Mouse (Mus musculus): ENCODE data around the gene Gm21891. TPM values are rescaled to one million over a fixed set of nuclear protein-coding genes. Genes with fewer than 3 reads are reported as not detected.
"Not testable (repeated sequence)": the region's sequence is repeated elsewhere in the genome, so short reads cannot be mapped to it uniquely, and the experiment has no call there.

Gene Gm21891
- not detected for polyA plus RNA-seq (2021)

DNA sequence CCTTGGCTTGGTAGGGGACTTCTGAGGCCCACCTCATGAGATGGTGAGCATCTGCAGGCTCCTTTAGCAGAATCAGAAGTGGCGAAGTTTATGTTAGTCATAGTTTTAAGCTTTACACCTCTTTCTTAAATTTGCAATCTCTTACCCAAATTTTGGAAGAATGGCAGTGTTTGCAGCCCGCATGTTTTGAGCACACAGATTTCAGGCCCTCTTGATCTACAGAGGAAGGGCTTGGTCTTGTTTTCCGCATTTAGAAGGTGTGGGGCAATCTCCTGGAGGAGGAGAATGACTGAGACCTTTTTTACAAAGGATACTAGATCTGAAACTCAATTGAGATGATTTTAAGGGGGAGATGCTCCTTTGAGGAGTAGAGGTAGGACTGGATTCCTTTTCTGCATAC, at the start of gene Gm21891:
TSS of gene Gm21891 (minus strand) at position 101 of the 400 bp plus-strand sequence.
- H3K27me3 ChIP-seq; CTCF ChIA-PET; POLR2A ChIA-PET; in situ Hi-C loops (cut with MboI; ENCODE audit: low pct_unique_long_range_greater_than_20kb); DNase-seq (ENCODE audit: low read depth, low spot score); ATAC-seq: not testable (repeated sequence)

DNA sequence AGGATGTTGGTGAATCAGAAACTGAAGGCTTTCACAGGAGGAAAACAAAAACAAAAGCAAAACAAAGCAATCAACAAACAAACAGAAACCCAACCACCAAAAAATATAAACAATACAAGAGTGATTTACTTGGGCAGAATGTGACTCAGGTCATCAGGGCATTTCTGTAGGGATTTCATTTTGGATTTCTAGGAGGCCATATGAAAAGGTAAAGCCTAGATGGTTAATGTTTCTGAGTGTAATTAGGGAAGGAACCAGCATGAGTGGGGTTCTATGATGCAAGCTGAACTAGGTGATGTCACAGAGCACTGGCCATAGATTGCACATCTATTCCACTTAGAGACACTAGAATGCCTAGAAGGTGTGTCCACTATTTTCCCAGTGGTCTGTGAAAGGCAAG, 28.4 kb upstream of the Gm21891 start, which contains the start of gene Gm21425:
TSS of gene Gm21425 (plus strand) at position 301 of the 400 bp plus-strand sequence.
- DNase-seq (ENCODE audit: low read depth, low spot score); CTCF ChIA-PET; POLR2A ChIA-PET; H3K27me3 ChIP-seq; ATAC-seq; in situ Hi-C loops (cut with MboI; ENCODE audit: low pct_unique_long_range_greater_than_20kb): not testable (repeated sequence)

Other genes starting within 250 kb of the Gm21891 start
- not detected for gene Gm20807, start 90.6 kb downstream of the Gm21891 start, polyA plus RNA-seq (2021)
- not detected for gene Gm21425, start 28.5 kb upstream of the Gm21891 start, polyA plus RNA-seq (2021)
- gene Gm21828, start 90.4 kb upstream of the Gm21891 start, polyA plus RNA-seq (2021), result not detected
- not detected for gene Gm21440, start 118.9 kb upstream of the Gm21891 start, polyA plus RNA-seq (2021)
- not detected for gene Gm21454, start 119.0 kb upstream of the Gm21891 start, polyA plus RNA-seq (2021)
- gene Gm21725, start 215.6 kb upstream of the Gm21891 start, polyA plus RNA-seq (2021), result not detected

Data from Patski (cell line).